Mouse (Mus musculus) midbrain, embryonic 14.5 days (tissue): ENCODE data around the gene Bend6. TPM values are rescaled to one million over a fixed set of nuclear protein-coding genes. Genes with fewer than 3 reads are reported as not detected.
A peak's percentile ranks its signal among the peaks of the same experiment; 100 is the strongest.

Experiments
- ATAC-seq: fragments of 200-750 bp; cut with Nextera tagmentation; 2 replicates; pipeline ENCODE4 v1.8.0; 2017; ENCODE audit warnings: moderate number of reproducible peaks, moderate library complexity; ENCODE audit not compliant: low FRiP score, low TSS enrichment
- DNase-seq: peaks from one replicate; pipeline ENCODE4 v3.0.0-alpha.2; 2015
- H3K27ac ChIP-seq: fragments of 300-500 bp; sonication (generic); replicated peaks from 2 replicates; pipeline ENCODE4 v1.5.1; 2014; ENCODE audit warnings: mild to moderate bottlenecking, low read depth, low read length, moderate library complexity
- H3K27me3 ChIP-seq: fragments of 300-500 bp; sonication (generic); 2 replicates; pipeline ENCODE4 v1.6.1; 2014; ENCODE audit warnings: low read length, control low read depth, mixed read lengths; ENCODE audit not compliant: control insufficient read depth, insufficient read depth
- H3K36me3 ChIP-seq: fragments of 300-500 bp; sonication (generic); 2 replicates; pipeline ENCODE4 v1.6.1; 2014; ENCODE audit warnings: low read length, control low read depth; ENCODE audit not compliant: control insufficient read depth, insufficient read depth
- H3K4me1 ChIP-seq: fragments of 300-500 bp; sonication (generic); 2 replicates; pipeline ENCODE4 v1.6.1; 2014; ENCODE audit warnings: mild to moderate bottlenecking, antibody characterized with exemption, low read length, control low read depth; ENCODE audit not compliant: control insufficient read depth, insufficient read depth
- H3K4me2 ChIP-seq: fragments of 300-500 bp; sonication (generic); 2 replicates; pipeline ENCODE4 v1.6.1; 2014; ENCODE audit warnings: mild to moderate bottlenecking, low read length, moderate library complexity
- H3K4me3 ChIP-seq: fragments of 300-500 bp; sonication (generic); replicated peaks from 2 replicates; pipeline ENCODE4 v1.5.1; 2014; ENCODE audit warnings: low read depth, low read length
- H3K9ac ChIP-seq: fragments of 300-500 bp; sonication (generic); replicated peaks from 2 replicates; pipeline ENCODE4 v1.6.1; 2014; ENCODE audit warnings: mild to moderate bottlenecking, low read length, moderate library complexity
- H3K9me3 ChIP-seq: fragments of 300-500 bp; sonication (generic); 2 replicates; pipeline ENCODE4 v1.6.1; 2016; ENCODE audit warnings: low read length, control low read depth, mixed read lengths; ENCODE audit not compliant: control insufficient read depth
- WGBS: fragments of 180-500 bp; shearing (Covaris S2); extraction: QIAGEN DNeasy Blood & Tissue Kit; methylation state at CpG from one replicate; pipeline ENCODE4 v1.1.7; 2014; 5-methylcytosine and 5-hydroxymethylcytosine counted together
- polyA plus RNA-seq: library from polyadenylated mRNA; unstranded; fragments of >200 nt; fragmentation: Nextera tagmentation; extraction: Ambion mirVana; gene quantifications from 2 replicates; pipeline ENCODE4 v1.2.1, GENCODE M21; 2014

Bend6 gene
- polyA plus RNA-seq, 1 experiment from 2014 or later: 32.1 TPM

GRCm38 (mm10) chr1:33897426-33897825, 10.2 kb downstream of the Bend6 start:
- ATAC-seq: no peak

GRCm38 (mm10) chr1:33896666-33897065, 10.9 kb downstream of the Bend6 start:
- no peak overlapping the region for H3K4me3 ChIP-seq
- H3K27me3 ChIP-seq: no peaks in the 10 kb centered on the region
- ATAC-seq (no peak), DNase-seq (no peak)
- H3K36me3 ChIP-seq: no peaks in the 10 kb centered on the region
- no peak overlapping the region for H3K9ac ChIP-seq
- H3K27ac ChIP-seq: no peak overlapping the region
- H3K4me1 ChIP-seq: no peaks in the 10 kb centered on the region
- H3K9me3 ChIP-seq: no peaks in the 10 kb centered on the region
- no peak overlapping the region for H3K4me2 ChIP-seq
- 72% methylated on average over 4 of the region's 4 CpGs for WGBS

More at GRCm38 (mm10) chr1:33897426-33897825, 10.2 kb downstream of the Bend6 start:
- no peaks in the 10 kb centered on the region for H3K9me3 ChIP-seq
- no peak overlapping the region for H3K4me3 ChIP-seq
- H3K4me1 ChIP-seq: no peaks in the 10 kb centered on the region
- no peak overlapping the region for H3K4me2 ChIP-seq
- 87% methylated on average over 11 of the region's 11 CpGs for WGBS
- no peaks in the 10 kb centered on the region for H3K27me3 ChIP-seq
- H3K36me3 ChIP-seq: no peaks in the 10 kb centered on the region
- H3K9ac ChIP-seq: no peak overlapping the region
- DNase-seq: no peak
- H3K27ac ChIP-seq: no peak overlapping the region

GRCm38 (mm10) chr1:33896116-33896515, 11.5 kb downstream of the Bend6 start:
- Histone ChIP-seq H3K4me1 (no peaks in the 10 kb centered on the region), H3K36me3 (no peaks in the 10 kb centered on the region), H3K9ac (no peak overlapping the region), H3K4me3 (no peak overlapping the region), H3K27ac (no peak overlapping the region), H3K4me2 (no peak overlapping the region), H3K9me3 (no peaks in the 10 kb centered on the region), H3K27me3 (no peaks in the 10 kb centered on the region)
- ATAC-seq: no peak
- WGBS: 78% methylated on average over 6 of the region's 6 CpGs
- no peak for DNase-seq

GRCm38 (mm10) chr1:33892784-33893183, 14.8 kb downstream of the Bend6 start:
- no peaks in the 10 kb centered on the region for H3K4me1 ChIP-seq
- DNase-seq (peak; percentile 72), ATAC-seq (no peak)
- no peak overlapping the region for H3K4me3 ChIP-seq
- no peak overlapping the region for H3K27ac ChIP-seq
- H3K27me3 ChIP-seq: no peaks in the 10 kb centered on the region
- no peaks in the 10 kb centered on the region for H3K9me3 ChIP-seq
- WGBS: 68% methylated on average over 10 of the region's 10 CpGs
- no peak overlapping the region for H3K9ac ChIP-seq
- no peaks in the 10 kb centered on the region for H3K36me3 ChIP-seq
- H3K4me2 ChIP-seq: no peak overlapping the region

GRCm38 (mm10) chr1:33883102-33883839, 24.3 kb downstream of the Bend6 start:
- DNase-seq (peak; percentile 19), ATAC-seq (no peak)
- 29% methylated on average over 18 of the region's 18 CpGs for WGBS

GRCm38 (mm10) chr1:33878170-33878569, 29.4 kb downstream of the Bend6 start:
- no peak for DNase-seq
- Histone ChIP-seq H3K27me3 (no peaks in the 10 kb centered on the region), H3K27ac (no peak overlapping the region), H3K4me2 (no peak overlapping the region), H3K36me3 (no peaks in the 10 kb centered on the region), H3K9ac (no peak overlapping the region), H3K4me3 (no peak overlapping the region), H3K4me1 (no peaks in the 10 kb centered on the region), H3K9me3 (no peaks in the 10 kb centered on the region)
- no peak for ATAC-seq
- 92% methylated on average over 7 of the region's 7 CpGs for WGBS

More at GRCm38 (mm10) chr1:33883102-33883839, 24.3 kb downstream of the Bend6 start:
- H3K27me3 ChIP-seq: no peaks in the 10 kb centered on the region
- H3K4me1 ChIP-seq: no peaks in the 10 kb centered on the region
- no peak overlapping the region for H3K27ac ChIP-seq
- peak overlapping the region; percentile 12; the same call in 1 of the 2 replicates for H3K4me2 ChIP-seq
- no peaks in the 10 kb centered on the region for H3K9me3 ChIP-seq
- H3K4me3 ChIP-seq: no peak overlapping the region
- H3K36me3 ChIP-seq: no peaks in the 10 kb centered on the region
- no peak overlapping the region for H3K9ac ChIP-seq

- WGBS: 86% methylated on average over 3 of the region's 3 CpGs
- no peak overlapping the region for H3K9ac ChIP-seq
- H3K4me1 ChIP-seq: no peaks in the 10 kb centered on the region
- H3K4me2 ChIP-seq: no peak overlapping the region
- no peak overlapping the region for H3K4me3 ChIP-seq
- no peak overlapping the region for H3K27ac ChIP-seq
- no peaks in the 10 kb centered on the region for H3K36me3 ChIP-seq
- H3K9me3 ChIP-seq: no peaks in the 10 kb centered on the region
- ATAC-seq: no peak
- DNase-seq: no peak
- no peaks in the 10 kb centered on the region for H3K27me3 ChIP-seq
Observed at GRCm38 (mm10) chr1:33876416-33876815, 31.2 kb downstream of the Bend6 start.

- no peaks in the 10 kb centered on the region for H3K4me1 ChIP-seq
- no peak overlapping the region for H3K4me3 ChIP-seq
- no peak overlapping the region for H3K4me2 ChIP-seq
- 52% methylated on average over 6 of the region's 6 CpGs for WGBS
- no peaks in the 10 kb centered on the region for H3K36me3 ChIP-seq
- H3K9me3 ChIP-seq: no peaks in the 10 kb centered on the region
- no peak overlapping the region for H3K27ac ChIP-seq
- no peak overlapping the region for H3K9ac ChIP-seq
- H3K27me3 ChIP-seq: no peaks in the 10 kb centered on the region
- DNase-seq: peak; percentile 52
- ATAC-seq: no peak
Observed at GRCm38 (mm10) chr1:33875691-33876090, 31.9 kb downstream of the Bend6 start.

- WGBS: 88% methylated on average over 5 of the region's 5 CpGs
- no peak overlapping the region for H3K27ac ChIP-seq
- ATAC-seq: no peak
Observed at GRCm38 (mm10) chr1:33873561-33873960, 34.1 kb downstream of the Bend6 start.

More at GRCm38 (mm10) chr1:33873561-33873960, 34.1 kb downstream of the Bend6 start:
- no peak overlapping the region for H3K4me2 ChIP-seq
- H3K4me3 ChIP-seq: no peak overlapping the region
- no peak for DNase-seq
- H3K9me3 ChIP-seq: no peaks in the 10 kb centered on the region
- no peaks in the 10 kb centered on the region for H3K36me3 ChIP-seq
- H3K27me3 ChIP-seq: no peaks in the 10 kb centered on the region
- no peaks in the 10 kb centered on the region for H3K4me1 ChIP-seq
- no peak overlapping the region for H3K9ac ChIP-seq
